Mouse (Mus musculus): ENCODE measurements around the gene Stxbp3. TPM values are rescaled to one million over a fixed set of nuclear protein-coding genes. Genes with fewer than 3 reads are reported as not detected.

Gene Stxbp3
- total and polyA plus RNA-seq, 2 experiments from 2014 or later: 7.6 to 13.4 TPM

- DNase-seq (ENCODE audit: low spot score) (no peak), ATAC-seq (no peak)
- 83% methylated on average over 6 of the region's 6 CpGs for WGBS
- H3K4me1 ChIP-seq (ENCODE audit: insufficient read depth, low read length): no peaks in the 10 kb centered on the region
- no peaks in the 10 kb centered on the region for H3K9me3 ChIP-seq (ENCODE audit: low read length)
- no peak overlapping the region for H3K9ac ChIP-seq (replicated peaks; ENCODE audit: low read length)
- H3K4me2 ChIP-seq (ENCODE audit: low read depth, low read length): no peak overlapping the region
- no peaks in the 10 kb centered on the region for H3K27me3 ChIP-seq (ENCODE audit: insufficient read depth, low read length)
- no peak overlapping the region for H3K27ac ChIP-seq
- no peaks in the 10 kb centered on the region for H3K36me3 ChIP-seq (ENCODE audit: insufficient read depth, low read length)
- H3K4me3 ChIP-seq (ENCODE audit: low read length): no peak overlapping the region
- TF ChIP-seq CTCF (IDR thresholded peaks at IDR 0.05; ENCODE audit: low read depth): no peak
Observed at GRCm38 (mm10) chr3:108751691-108752090, 88.6 kb downstream of the Stxbp3 start.

- Histone ChIP-seq H3K4me1 (ENCODE audit: insufficient read depth, low read length) (no peaks in the 10 kb centered on the region), H3K27ac (no peak overlapping the region), H3K4me2 (ENCODE audit: low read depth, low read length) (no peak overlapping the region), H3K9ac (replicated peaks; ENCODE audit: low read length) (no peak overlapping the region), H3K4me3 (ENCODE audit: low read length) (no peak overlapping the region), H3K36me3 (ENCODE audit: insufficient read depth, low read length) (no peaks in the 10 kb centered on the region), H3K27me3 (ENCODE audit: insufficient read depth, low read length) (no peaks in the 10 kb centered on the region), H3K9me3 (ENCODE audit: low read length) (no peaks in the 10 kb centered on the region)
- WGBS: 75% methylated on average over 6 of the region's 6 CpGs
- TF ChIP-seq CTCF (IDR thresholded peaks at IDR 0.05; ENCODE audit: low read depth): no peak
- no peak for ATAC-seq
- no peak for DNase-seq (ENCODE audit: low spot score)
Observed at GRCm38 (mm10) chr3:108751061-108751460, 89.3 kb downstream of the Stxbp3 start.

- Histone ChIP-seq H3K9ac (replicated peaks; ENCODE audit: low read length) (no peak overlapping the region), H3K36me3 (ENCODE audit: insufficient read depth, low read length) (no peaks in the 10 kb centered on the region), H3K4me1 (ENCODE audit: insufficient read depth, low read length) (no peaks in the 10 kb centered on the region), H3K4me3 (ENCODE audit: low read length) (no peak overlapping the region), H3K4me2 (ENCODE audit: low read depth, low read length) (no peak overlapping the region), H3K27me3 (ENCODE audit: insufficient read depth, low read length) (no peaks in the 10 kb centered on the region), H3K27ac (no peak overlapping the region), H3K9me3 (ENCODE audit: low read length) (no peaks in the 10 kb centered on the region)
- no peak for TF ChIP-seq CTCF (IDR thresholded peaks at IDR 0.05; ENCODE audit: low read depth)
- 84% methylated on average over 4 of the region's 4 CpGs for WGBS
- ATAC-seq: no peak
- DNase-seq (ENCODE audit: low spot score): no peak
Observed at GRCm38 (mm10) chr3:108744060-108744459, 96.3 kb downstream of the Stxbp3 start.

Other genes with a start within 250 kb of the Stxbp3 start
- 64.7 and 65.9 TPM in 2 replicates for gene Wdr47, start 249.2 kb downstream of the Stxbp3 start, total RNA-seq (2014; rRNA removed)
- gene Wdr47, start 249.2 kb downstream of the Stxbp3 start, polyA plus RNA-seq (2015; fragmentation: Nextera tagmentation; extraction: Ambion mirVana): 65.9 and 70.5 TPM in 2 replicates
- gene Clcc1, start 186.6 kb downstream of the Stxbp3 start, total RNA-seq (2014; rRNA removed): 23.9 and 52.3 TPM in 2 replicates
- gene Clcc1, start 186.6 kb downstream of the Stxbp3 start, polyA plus RNA-seq (2015; fragmentation: Nextera tagmentation; extraction: Ambion mirVana): 58.2 and 62.2 TPM in 2 replicates
- gene Gpsm2, start 118.2 kb downstream of the Stxbp3 start, total RNA-seq (2014; rRNA removed): 12.9 and 13.5 TPM in 2 replicates
- 16.8 and 18.0 TPM in 2 replicates for gene Gpsm2, start 118.2 kb downstream of the Stxbp3 start, polyA plus RNA-seq (2015; fragmentation: Nextera tagmentation; extraction: Ambion mirVana)
- gene Aknad1, start 100.9 kb downstream of the Stxbp3 start, total RNA-seq (2014; rRNA removed): not detected in 2 replicates
- gene Aknad1, start 100.9 kb downstream of the Stxbp3 start, polyA plus RNA-seq (2015; fragmentation: Nextera tagmentation; extraction: Ambion mirVana): not detected in 2 replicates
- gene Fndc7, start 49.5 kb upstream of the Stxbp3 start, total RNA-seq (2014; rRNA removed): 0.14 and 0.16 TPM in 2 replicates
- gene Fndc7, start 49.5 kb upstream of the Stxbp3 start, polyA plus RNA-seq (2015; fragmentation: Nextera tagmentation; extraction: Ambion mirVana): 0.06 TPM in 1 of 2 replicates, not detected in the other
- gene Prpf38b, start 71.2 kb upstream of the Stxbp3 start, total RNA-seq (2014; rRNA removed): 23.8 and 26.7 TPM in 2 replicates
- gene Prpf38b, start 71.2 kb upstream of the Stxbp3 start, polyA plus RNA-seq (2015; fragmentation: Nextera tagmentation; extraction: Ambion mirVana): 39.4 and 41.8 TPM in 2 replicates
- gene Henmt1, start 99.3 kb upstream of the Stxbp3 start, total RNA-seq (2014; rRNA removed): 1.0 and 2.2 TPM in 2 replicates
- 2.0 and 2.6 TPM in 2 replicates for gene Henmt1, start 99.3 kb upstream of the Stxbp3 start, polyA plus RNA-seq (2015; fragmentation: Nextera tagmentation; extraction: Ambion mirVana)
- not detected in 2 replicates for gene Gm9857, start 99.9 kb upstream of the Stxbp3 start, total RNA-seq (2014; rRNA removed)
- gene Gm9857, start 99.9 kb upstream of the Stxbp3 start, polyA plus RNA-seq (2015; fragmentation: Nextera tagmentation; extraction: Ambion mirVana): 0.54 TPM in 1 of 2 replicates, not detected in the other
- gene Fam102b, start 187.1 kb upstream of the Stxbp3 start, total RNA-seq (2014; rRNA removed): 64.4 and 69.4 TPM in 2 replicates
- 22.5 and 23.7 TPM in 2 replicates for gene Fam102b, start 187.1 kb upstream of the Stxbp3 start, polyA plus RNA-seq (2015; fragmentation: Nextera tagmentation; extraction: Ambion mirVana)
- gene Slc25a54, start 239.9 kb upstream of the Stxbp3 start, total RNA-seq (2014; rRNA removed): not detected in 2 replicates
- not detected in 2 replicates for gene Slc25a54, start 239.9 kb upstream of the Stxbp3 start, polyA plus RNA-seq (2015; fragmentation: Nextera tagmentation; extraction: Ambion mirVana)

Data from hindbrain, postnatal 0 days (tissue).